Mouse (Mus musculus) layer of hippocampus, adult 18-20 months (tissue): Measurements from ENCODE around the gene Anxa9. TPM values are rescaled to one million over a fixed set of nuclear protein-coding genes. Genes with fewer than 3 reads are reported as not detected.
A peak's percentile ranks its signal among the peaks of the same experiment; 100 is the strongest.
"Not testable (repeated sequence)": the region's sequence is repeated elsewhere in the genome, so short reads cannot be mapped to it uniquely, and the experiment has no call there.

ENCODE experiments used
- DNase-seq, 2 experiments: peaks; one replicate each; pipeline ENCODE4 v3.0.0; 2022; ENCODE audit warnings: low spot score in 2 of 2
- long read RNA-seq: library from polyadenylated mRNA; stranded (forward); transcript quantifications from one replicate; pipeline ENCODE4 v2.0.0, GENCODE M21; 2021
- total RNA-seq, 2 experiments: library from RNA; stranded (reverse); gene quantifications; 2 replicates each; pipeline ENCODE4 v1.2.3; 2021

The Anxa9 gene
- under 1 TPM; 0.59 to 0.63 TPM for total RNA-seq
- long read RNA-seq: 0 reads

DNA sequence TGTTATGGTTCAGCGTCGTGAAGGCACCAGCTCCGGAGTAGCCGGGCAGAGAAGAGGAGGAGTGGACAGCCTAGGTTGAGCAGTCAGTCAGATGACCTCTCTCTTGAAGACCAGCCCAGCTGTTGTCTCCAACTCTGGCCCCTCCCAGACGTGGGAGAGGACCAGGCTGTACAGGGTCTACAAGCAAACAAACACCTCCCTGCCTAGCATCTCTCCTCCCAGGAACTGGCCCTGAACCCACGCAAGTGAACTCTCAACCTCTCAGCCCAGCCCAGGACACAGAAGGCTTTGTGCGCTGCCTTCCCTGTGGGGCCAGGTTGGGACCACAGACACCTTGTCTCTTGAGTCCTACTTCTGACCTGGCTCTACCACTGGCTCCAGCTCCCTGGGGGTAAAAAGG, at the start of gene Anxa9:
Anxa9 (minus strand) TSS at position 77 of the 400 bp plus-strand sequence.
- no peak for DNase-seq

- not testable (repeated sequence) for DNase-seq
Measured at GRCm38 (mm10) chr3:95355911-95356544, 49.1 kb upstream of the Anxa9 start.

DNA sequence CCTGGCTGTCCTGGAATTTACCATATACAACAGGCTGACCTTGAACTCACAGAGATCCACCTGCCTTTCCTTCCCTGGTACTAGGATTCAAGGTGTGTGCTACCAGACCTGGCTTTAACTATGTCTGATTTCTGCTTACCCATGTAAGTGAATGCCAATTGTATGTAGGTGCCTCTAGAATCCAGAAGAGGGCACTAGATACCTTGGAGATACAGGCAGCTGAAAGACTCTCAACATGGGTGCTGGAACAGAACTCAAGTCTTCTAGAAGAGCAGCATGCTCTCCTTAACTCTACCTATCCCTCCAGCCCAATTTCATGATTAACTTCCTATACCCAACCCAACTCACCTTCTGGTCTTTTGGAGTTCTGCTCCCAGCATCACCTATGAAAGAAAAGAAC, 42.5 kb upstream of the Anxa9 start:
- DNase-seq: peak in 1 of 2 experiments; percentile 13

DNA sequence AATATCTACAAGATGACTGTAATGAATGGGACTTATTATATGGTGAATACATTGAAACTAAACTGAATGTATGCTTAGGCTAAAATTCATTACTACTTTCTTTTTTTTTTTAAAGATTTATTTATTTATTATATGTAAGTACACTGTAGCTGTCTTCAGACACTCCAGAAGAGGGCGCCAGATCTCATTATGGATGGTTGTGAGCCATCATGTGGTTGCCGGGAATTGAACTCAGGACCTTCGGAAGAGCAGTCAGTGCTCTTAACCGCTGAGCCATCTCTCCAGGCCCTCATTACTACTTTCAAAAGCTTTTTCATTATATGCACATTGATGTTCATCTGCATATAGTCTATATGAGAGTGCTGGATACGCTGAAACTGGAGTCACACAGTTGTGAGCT, 41.4 kb upstream of the Anxa9 start:
- DNase-seq: not testable (repeated sequence)

GRCm38 (mm10) chr3:95346454-95346853, 39.5 kb upstream of the Anxa9 start:
- DNase-seq: no peak

- DNase-seq: not testable (repeated sequence)
Measured at GRCm38 (mm10) chr3:95343356-95344000, 36.5 kb upstream of the Anxa9 start.

- DNase-seq: no peak
Measured at GRCm38 (mm10) chr3:95338251-95338650, 31.3 kb upstream of the Anxa9 start.

- DNase-seq: no peak
Measured at GRCm38 (mm10) chr3:95337345-95337744, 30.4 kb upstream of the Anxa9 start.

DNA sequence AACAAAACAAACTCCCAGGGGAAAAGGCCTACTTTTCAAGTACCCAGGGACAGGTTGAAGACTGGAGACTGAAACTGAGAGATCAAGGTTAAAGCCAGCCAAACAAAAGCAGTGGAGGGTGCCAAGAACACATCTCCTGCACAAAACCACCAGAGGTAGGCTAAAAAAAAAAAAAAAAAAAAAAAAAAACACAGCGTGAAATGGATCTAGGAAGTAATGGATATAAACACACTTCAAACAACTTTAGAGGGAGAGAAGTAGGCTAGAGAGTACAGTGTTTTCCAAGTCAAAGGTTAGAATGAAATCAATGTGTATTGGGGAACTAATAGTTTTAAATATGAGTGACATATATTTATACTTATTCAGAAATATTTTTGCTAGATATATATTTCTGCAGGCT, 24.6 kb upstream of the Anxa9 start:
- DNase-seq: no peak

DNA sequence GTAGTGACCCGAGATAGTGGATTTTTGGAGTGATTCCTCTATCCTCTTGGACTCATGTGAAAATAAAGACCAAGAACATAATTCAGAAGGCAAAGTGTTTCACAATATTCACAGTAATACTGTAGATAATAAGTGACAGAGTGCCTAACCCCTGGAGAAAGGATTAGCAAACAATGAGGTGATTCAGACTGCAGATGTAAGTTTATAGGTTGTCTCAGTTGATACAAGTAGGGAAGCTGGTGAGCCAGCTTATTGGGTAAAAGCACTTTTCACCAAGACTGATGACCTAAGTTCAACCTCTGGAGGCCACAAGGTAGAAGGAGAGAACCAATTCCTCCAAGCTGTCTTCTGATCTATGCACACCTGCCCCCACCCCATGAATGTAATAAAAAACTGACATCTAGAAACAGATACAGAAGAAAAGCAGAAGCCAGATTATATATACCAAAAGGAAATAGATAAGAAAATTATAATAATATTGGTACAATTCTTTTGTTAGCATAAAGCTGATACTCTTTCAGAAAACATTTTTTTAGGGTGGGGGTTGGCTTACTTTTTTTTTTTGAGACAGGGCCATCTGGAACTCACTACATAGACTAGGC, 21.9 kb upstream of the Anxa9 start:
- DNase-seq: no peak

DNA sequence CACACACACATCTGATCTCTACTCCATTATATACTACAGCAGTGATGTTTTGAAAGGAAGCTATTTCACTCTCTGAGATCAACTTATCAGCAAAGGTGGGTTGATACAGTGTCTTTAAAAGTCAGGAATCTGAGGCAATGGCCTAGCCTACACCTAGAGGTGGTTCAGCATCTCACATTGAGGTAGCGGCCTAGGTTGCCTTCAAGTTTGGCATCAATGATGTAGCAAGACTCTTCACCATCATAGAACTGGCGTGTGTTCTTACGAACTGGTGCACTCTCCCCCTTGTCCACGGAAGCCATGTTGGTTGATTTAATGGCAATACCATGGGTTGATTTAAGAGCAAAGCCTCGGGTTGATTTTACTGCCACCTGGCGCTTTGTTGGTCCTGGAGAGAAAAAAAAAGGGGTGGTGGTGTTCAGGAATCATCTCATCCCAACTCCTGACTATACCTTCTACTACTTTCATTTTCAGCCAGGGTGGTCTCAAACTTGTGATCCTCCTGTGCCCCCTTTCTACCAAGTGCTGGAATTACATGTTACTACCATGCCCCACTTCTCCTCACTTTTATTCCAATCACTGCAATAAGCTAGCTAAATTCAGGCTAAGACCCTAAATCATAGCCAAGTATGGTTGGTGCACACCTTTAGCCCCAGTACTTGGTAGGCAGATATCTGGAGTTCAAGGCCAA, 17.6 kb upstream of the Anxa9 start:
- DNase-seq: no peak

DNA sequence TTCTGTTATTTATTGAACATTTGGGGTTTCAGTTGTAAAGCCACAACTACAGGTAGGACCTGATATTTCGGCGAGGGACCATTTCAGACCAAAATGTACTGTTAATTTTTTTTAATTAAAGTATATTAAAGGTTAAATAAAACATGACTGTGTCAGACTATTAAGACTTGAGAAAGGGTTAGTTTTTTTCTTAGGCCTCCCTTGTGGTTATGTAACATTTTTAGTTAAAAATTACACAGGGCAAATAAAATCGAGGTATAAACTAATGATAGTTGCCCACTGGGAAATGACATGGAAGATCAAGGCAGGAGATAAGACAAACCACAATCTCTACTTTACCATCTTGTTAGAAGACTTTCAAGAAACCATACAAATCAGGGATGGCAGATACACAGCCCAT, 16.5 kb upstream of the Anxa9 start:
- DNase-seq: no peak

- peak in 1 of 2 experiments; percentile 67 for DNase-seq
Measured at GRCm38 (mm10) chr3:95319701-95320625, 13.0 kb upstream of the Anxa9 start.

DNA sequence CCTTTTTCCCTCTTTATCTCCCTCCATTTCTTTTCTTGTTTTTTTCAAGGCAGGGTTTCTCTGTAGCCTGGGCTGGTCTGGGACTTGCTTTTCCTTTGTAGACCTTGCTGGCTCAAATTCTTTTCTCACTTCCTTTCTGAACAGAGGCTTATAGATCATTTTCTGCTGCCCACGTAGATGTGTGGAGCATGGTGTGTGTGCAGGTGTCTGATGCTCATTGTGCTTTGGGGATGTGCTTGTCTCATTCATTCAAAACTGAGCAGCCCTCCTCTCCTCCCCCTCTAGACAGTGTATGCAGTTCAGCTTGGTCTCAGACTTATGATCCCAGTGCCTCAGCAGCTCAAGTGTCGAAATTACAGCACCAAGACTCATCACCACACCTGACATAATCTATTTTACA, 12.1 kb upstream of the Anxa9 start:
- DNase-seq: no peak

DNA sequence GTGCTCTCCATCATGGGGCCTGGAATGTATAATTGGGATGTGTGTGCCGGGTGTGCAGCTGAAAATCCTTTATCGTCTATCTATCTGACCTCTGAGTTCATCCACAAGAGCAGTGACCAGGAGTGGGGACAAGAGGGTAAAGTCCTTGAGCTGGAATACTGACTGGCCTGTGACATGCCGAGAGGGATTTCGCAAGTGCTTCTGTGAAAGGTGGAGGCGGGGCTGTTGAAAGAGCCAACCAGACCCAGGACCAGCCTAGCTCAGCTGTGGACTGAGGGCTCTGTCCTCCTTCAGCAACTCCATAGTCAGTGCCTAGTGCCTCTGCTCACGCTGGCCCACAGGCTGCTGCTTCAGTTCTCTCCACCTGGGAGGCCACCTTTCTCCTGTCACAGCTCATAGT, 11.6 kb upstream of the Anxa9 start:
- DNase-seq: peak in 1 of 2 experiments; percentile 28

GRCm38 (mm10) chr3:95317414-95318080, 10.6 kb upstream of the Anxa9 start:
- peak in 1 of 2 experiments; percentile 47 for DNase-seq

- DNase-seq: peak in 1 of 2 experiments; percentile 38
Measured at GRCm38 (mm10) chr3:95315844-95316550, 9.0 kb upstream of the Anxa9 start.

- DNase-seq: peak; percentile 52 to 63
Measured at GRCm38 (mm10) chr3:95315094-95315843, 8.3 kb upstream of the Anxa9 start.
